Mouse (Mus musculus): ENCODE data around the gene Stk11.

Stk11 gene

DNA sequence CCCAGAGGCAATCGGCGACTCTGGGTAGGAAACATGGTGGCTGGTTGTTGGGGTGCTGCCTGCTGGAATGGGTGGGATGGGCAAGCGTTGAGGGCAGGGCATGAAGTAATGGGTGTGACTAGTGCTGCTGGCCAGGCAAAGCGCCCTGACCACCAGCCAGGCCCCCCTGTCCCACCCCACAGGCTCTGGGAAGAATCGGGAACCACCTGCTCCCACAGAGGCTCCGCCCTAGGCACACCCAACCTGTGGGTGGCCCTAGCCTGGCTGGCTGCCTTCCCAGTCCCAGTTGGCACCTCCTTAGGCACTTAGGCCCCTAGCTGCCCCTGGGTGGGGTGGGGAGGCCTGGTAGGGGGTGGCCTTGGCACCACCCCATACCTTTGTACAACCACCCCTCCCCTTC is 30.3 kb downstream of the Stk11 start:
- DNase-seq, result peak; percentile 70

DNA sequence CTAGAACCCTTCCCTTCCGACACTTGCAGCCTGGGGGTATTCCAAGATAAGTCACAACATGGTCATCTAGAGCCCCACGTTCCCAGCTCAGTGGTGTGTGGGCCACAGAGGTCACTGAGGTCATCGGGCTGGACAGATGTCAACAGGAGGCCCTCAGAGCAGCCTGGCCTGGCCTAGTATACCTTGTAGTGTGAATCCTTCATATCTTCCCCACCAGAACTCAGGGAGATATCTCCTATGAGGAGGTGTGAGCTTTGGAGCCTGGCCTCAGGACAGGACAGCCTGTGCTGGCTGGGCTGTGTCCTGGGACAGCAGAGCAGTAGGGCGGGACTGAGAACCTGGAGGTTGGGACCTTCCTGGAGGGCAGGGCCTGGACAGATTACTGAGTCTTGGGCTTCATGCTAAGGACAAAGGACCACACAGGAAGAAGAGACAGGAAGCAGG is 31.0 kb downstream of the Stk11 start:
- DNase-seq, result no peak

GRCm38 (mm10) chr10:80147146-80147718 is 31.6 kb downstream of the Stk11 start:
- no peak for DNase-seq

- peak; percentile 89 for DNase-seq
Measured at GRCm38 (mm10) chr10:80147719-80148601, 32.4 kb downstream of the Stk11 start, which contains the start of gene Midn. TSS of gene Midn (plus strand) at chr10:80148272.

DNA sequence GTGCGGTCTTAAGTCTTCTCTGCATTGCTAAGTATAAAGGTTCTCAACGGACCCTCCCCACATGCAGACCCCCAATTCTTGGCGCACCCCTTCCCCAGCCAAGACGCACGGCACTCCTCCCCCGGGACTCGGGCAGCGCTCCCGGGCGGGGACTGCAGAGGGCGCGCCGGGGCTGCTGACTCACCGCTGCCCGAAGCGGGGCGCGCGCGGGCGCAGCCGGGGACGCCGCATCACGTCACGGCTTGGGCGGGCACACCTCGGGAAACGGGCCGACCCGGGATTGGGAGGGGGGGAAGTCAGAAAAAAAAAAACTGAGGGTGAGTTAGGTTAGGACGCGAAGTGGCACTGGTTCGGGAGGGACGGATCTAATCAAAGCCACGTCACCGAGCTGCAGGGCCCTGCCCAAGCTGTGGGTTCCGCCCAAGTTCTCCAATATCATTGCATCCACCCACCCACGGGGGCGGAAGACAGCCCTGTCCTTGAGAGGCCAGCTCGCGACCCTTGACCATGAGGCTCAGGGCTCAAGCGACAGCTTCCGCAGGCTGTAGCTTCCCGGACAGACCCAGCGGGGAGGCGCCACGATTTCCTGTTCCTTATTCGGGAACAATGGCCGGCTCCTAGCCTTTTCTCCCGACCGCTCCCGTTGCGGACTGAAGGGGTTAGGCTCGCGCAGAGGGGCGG is 33.1 kb downstream of the Stk11 start:
- DNase-seq, result peak; percentile 97

DNA sequence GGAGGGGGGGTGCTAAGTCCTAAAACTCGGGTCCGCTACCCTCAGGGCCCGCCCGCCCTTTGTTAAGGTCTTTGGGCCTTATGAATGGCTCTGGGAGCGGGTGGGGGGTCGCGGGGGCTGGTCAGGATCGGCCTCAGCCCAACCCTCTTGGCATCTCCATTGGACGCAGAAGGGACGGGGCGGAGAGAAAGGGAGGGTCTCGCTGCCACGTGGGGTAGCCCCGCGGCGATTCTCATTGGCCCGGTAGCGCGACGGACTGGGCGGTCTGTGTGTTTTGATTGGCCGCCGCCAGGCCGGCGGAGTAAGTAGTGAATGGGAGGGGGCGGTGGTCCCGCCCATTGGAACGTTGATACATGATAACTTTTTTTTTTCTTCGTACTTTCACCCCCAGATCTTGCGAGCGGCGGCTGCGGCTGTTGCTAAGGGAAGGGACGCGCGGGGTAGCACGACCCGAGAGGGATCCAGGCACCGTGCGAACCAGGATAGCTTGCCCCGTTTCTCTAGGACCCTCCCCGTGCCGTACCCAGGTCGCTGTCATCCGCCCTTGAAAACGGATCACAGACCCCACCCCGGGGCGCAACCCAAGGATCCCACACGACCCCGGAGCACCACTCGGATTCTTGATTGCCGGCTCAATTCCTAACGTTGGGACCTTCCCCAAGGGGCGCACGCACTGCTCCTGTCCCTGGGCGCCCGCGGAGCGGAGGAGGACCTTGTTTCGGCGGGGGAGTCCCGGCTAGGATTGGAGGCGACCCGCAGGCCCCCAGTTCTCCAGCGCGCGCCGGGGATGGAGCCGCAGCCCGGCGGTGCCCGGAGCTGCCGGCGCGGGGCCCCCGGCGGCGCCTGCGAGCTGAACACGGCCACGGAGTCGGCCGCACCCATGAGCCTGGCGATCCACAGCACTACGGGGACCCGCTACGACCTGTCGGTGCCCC is 34.0 kb downstream of the Stk11 start:
- DNase-seq, result peak; percentile 99

DNA sequence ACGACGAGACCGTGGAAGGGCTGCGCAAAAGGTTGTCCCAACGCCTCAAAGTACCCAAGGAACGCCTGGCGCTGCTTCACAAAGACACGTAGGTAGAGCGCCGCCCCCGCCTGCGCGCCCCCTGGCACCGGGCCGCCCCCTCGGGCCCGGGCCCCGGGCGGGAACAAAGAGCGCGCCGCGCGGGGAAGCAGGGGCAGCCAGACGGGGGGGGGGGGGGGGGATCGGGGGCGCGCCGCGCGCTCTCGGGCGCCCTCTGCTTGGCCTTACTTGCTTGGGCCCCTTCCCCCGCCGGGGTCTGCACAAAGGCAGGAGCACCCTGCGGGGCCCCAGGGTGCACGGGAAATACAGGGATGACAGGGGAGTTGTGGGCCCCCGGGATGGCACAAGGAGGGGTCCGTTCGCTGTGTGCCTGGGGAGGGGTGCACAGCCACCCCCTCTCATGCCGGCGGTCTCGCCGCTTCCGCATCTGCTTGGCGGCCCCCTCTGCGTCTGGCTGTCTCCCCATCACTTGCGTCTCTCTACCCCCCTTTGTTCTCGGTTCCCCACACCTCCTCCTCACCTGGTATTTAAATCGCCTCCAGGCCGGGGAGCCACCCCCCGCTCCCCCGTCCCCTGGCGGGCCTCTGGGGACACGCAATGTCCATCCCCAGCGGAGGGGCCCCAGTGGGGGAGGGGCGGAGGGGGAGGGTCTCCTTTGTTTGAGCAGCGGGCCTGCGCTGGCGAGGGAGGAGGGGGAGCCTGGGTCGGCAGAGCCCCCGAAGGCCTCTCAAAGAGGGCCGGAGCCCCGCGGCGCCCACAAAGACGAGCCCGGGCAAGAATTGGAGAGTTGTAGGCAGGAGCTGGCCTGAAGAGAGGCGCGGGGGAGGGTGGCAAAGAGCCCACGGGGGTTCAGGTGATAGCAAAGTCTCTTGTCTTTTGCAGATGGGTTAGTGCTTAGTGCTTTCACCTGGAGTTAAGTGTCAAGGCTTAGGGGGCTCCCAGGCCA is 34.9 kb downstream of the Stk11 start:
- peak; percentile 76 for DNase-seq

- DNase-seq, result peak; percentile 90
Measured at GRCm38 (mm10) chr10:80151211-80152034, 35.8 kb downstream of the Stk11 start.

DNA sequence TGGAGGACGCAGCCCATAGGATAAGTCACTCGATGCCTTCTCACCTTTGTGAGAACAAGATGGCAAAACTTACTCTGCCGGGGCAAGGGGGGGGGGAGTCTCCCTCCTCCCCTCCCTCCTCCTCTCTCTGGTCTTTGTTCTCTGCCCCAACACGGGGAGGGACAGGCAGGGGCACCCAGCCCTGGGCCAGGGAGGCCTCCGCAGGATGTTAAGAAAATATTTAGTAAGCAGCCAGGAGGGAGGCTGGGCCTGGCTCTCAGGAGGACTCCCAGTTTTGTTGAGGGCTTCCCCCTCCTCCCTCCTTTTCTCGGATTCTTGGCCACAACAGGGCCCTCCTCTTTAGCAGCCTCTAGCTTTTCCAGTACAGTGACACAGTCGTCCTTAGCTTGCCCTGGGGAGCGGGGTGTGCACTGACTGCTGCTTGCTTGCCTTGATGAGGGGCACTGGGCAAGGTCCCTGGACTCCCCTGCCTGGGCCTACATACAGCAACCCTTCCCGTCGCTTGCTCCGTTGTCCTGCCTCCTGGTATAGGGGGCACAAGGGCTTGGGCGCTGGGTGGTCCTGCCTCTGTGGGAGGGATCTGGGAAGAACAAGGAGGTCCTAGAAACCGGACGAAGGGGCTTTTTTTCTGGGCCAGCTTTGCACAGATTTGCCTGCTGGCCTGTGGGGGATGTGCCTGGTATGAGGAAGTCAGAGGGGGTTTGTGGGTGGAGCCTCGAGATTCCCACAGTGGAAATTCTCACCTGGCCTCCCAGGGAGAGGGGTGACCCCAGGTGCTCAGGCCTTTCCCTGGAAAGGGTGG is 36.7 kb downstream of the Stk11 start:
- DNase-seq, result peak; percentile 86

DNA sequence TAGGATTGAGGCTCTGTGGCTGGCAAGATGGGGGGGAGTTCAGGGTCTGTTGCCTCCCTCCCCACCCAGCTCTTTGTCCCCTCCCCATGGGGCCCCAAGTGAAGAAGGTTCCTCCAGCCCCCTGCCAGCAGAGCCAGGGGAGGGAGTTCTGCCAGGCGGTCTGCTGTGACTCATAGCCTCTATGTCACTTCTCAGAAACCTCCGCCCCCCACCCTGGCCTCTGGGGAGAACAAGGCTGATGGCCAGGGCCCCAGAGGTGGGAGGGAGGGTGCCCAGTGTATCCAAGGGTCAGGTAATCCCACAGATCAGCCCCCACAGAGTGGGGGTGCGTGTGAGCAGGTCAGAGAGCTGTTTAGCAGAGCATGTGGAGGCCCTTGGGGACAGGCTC is 37.3 kb downstream of the Stk11 start:
- peak; percentile 75 for DNase-seq

- no peak for DNase-seq
Measured at GRCm38 (mm10) chr10:80153713-80154112, 38.1 kb downstream of the Stk11 start.

DNA sequence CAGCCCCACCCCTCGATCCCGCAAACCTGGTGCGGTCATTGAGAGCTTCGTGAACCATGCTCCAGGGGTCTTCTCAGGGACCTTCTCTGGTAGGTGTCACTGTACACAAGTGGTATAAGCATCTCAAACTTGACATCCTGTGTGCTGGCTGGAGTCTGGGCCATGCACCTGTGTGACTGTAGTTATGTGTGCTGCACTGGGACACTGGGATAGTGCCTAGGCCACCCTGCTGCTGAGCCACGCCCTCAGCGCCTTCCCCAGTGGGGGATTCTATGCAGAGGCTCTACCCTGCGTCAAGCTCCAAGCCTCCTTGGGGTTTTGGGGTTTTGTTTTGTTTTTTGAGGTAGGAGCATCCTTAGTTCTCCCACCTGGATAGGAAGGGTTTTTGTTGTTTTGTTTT is 38.8 kb downstream of the Stk11 start:
- no peak for DNase-seq

DNA sequence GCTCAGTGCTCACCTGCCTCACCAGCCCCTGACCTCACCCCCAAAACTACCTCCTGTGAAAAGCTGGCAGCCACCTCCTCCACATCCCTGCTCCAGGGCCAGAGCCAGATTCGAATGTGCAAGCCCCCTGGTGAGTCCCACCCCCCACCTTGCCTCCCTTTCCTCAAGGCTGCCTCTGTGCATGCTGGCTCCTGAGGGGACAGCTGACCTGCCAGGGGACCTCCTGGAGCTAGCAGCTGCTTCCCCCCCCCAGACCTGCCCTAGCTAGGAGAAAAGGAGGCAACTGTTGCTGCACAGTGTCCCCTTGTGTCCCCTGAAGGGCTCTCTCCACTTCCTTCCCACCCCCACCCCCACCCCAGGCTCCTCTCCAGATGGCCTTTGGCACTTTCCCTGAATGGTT is 39.7 kb downstream of the Stk11 start:
- no peak for DNase-seq

DNA sequence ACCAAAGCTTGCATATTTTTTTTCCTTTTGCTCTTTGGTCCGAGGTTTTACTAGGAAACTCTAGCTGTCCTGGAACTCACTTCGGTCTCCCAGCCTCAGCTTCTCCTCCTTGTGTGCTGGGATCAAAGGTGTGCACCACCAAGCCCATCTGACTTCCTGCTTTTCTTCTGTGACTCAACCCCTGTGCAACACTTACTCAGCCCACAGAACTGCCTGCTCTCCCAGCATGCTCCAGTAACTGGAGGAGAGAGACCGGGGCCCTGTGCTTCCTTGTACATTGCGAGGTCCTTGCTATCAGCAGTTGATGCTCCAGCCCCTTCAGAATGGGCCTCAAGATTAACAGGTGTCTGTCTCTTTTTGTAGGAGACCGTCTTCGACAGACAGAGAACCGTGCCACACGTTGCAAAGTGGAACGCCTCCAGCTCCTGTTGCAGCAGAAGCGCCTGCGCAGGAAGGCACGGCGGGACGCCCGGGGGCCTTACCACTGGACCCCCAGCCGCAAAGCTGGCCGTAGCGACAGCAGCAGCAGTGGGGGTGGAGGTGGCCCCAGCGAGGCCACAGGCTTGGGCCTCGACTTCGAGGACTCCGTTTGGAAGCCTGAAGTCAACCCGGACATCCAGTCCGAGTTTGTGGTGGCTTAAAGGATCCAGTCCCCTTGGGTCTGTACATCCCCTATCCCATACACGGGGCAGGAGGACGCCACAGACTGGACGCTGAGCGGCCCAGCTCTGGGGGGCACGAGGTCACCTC is 40.6 kb downstream of the Stk11 start:
- no peak for DNase-seq

DNA sequence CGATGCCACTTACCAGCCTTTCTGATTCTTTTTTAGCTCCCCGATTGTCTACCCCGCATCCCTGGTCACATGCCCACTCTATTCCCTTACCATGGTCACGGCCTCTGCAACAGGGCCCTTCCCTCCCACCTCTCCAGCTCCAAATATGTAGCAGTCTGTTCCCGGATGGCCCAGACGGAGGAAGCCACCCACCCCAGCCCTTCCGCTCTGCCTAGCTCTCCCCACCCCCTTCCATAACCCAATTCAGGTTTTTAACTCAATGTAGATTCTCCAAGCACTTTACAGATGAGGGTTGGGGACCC is 41.1 kb downstream of the Stk11 start:
- peak; percentile 79 for DNase-seq

GRCm38 (mm10) chr10:80157141-80157929 is 41.7 kb downstream of the Stk11 start:
- DNase-seq, result no peak

GRCm38 (mm10) chr10:80158307-80158986 is 42.8 kb downstream of the Stk11 start:
- peak; percentile 90 for DNase-seq

All from lung, postnatal 10 days (tissue).